Mouse (Mus musculus): ENCODE measurements at regions not wholly inside any gene's neighbourhood (a gene's known extent, or its start where the extent isn't known, plus 50 kb on each side); places are given as distances from the start of the nearest gene placed in this dataset.

- DNase-seq (ENCODE audit: extremely low spot score in 1 of 2, low spot score in 1 of 2), result no peak
Observed at GRCm38 (mm10) chr1:94582526-94582925, 530.2 kb upstream of the Pdcd1 start.

- DNase-seq (ENCODE audit: extremely low spot score in 1 of 2, low spot score in 1 of 2), result no peak
Observed at GRCm38 (mm10) chr1:94581650-94582405, 529.5 kb upstream of the Pdcd1 start.

GRCm38 (mm10) chr1:94532773-94533541 is 480.6 kb upstream of the Pdcd1 start:
- no peak for DNase-seq (ENCODE audit: extremely low spot score in 1 of 2, low spot score in 1 of 2)

- DNase-seq (ENCODE audit: extremely low spot score in 1 of 2, low spot score in 1 of 2), result no peak
Observed at GRCm38 (mm10) chr1:94504080-94504520, 451.7 kb upstream of the Pdcd1 start.

GRCm38 (mm10) chr1:94503379-94504079 is 451.2 kb upstream of the Pdcd1 start:
- DNase-seq (ENCODE audit: extremely low spot score in 1 of 2, low spot score in 1 of 2), result peak in 1 of 2 experiments; percentile 4

GRCm38 (mm10) chr1:94502066-94502861 is 449.9 kb upstream of the Pdcd1 start:
- no peak for DNase-seq (ENCODE audit: extremely low spot score in 1 of 2, low spot score in 1 of 2)

GRCm38 (mm10) chr1:94496992-94497391 is 444.6 kb upstream of the Pdcd1 start:
- no peak for DNase-seq (ENCODE audit: extremely low spot score in 1 of 2, low spot score in 1 of 2)

- DNase-seq (ENCODE audit: extremely low spot score in 1 of 2, low spot score in 1 of 2), result no peak
Observed at GRCm38 (mm10) chr1:94496341-94496740, 444.0 kb upstream of the Pdcd1 start.

- no peak for DNase-seq (ENCODE audit: extremely low spot score in 1 of 2, low spot score in 1 of 2)
Observed at GRCm38 (mm10) chr1:94487062-94487461, 434.7 kb upstream of the Pdcd1 start.

- peak; percentile 6 to 34 for DNase-seq (ENCODE audit: extremely low spot score in 1 of 2, low spot score in 1 of 2)
Observed at GRCm38 (mm10) chr1:94469834-94470233, 417.5 kb upstream of the Pdcd1 start.

GRCm38 (mm10) chr1:94423731-94424130 is 371.4 kb upstream of the Pdcd1 start:
- no peak for DNase-seq (ENCODE audit: extremely low spot score in 1 of 2, low spot score in 1 of 2)

GRCm38 (mm10) chr1:94413043-94413442 is 360.7 kb upstream of the Pdcd1 start:
- DNase-seq (ENCODE audit: extremely low spot score in 1 of 2, low spot score in 1 of 2), result peak in 1 of 2 experiments; percentile 5

- DNase-seq (ENCODE audit: extremely low spot score in 1 of 2, low spot score in 1 of 2), result no peak
Observed at GRCm38 (mm10) chr1:94366606-94367005, 314.3 kb upstream of the Pdcd1 start.

GRCm38 (mm10) chr1:94356996-94357395 is 304.6 kb upstream of the Pdcd1 start:
- DNase-seq (ENCODE audit: extremely low spot score in 1 of 2, low spot score in 1 of 2), result no peak

- DNase-seq (ENCODE audit: extremely low spot score in 1 of 2, low spot score in 1 of 2), result no peak
Observed at GRCm38 (mm10) chr1:94355873-94356272, 303.5 kb upstream of the Pdcd1 start.

- no peak for DNase-seq (ENCODE audit: extremely low spot score in 1 of 2, low spot score in 1 of 2)
Observed at GRCm38 (mm10) chr1:94342576-94342975, 290.2 kb upstream of the Pdcd1 start.

GRCm38 (mm10) chr1:94341237-94341636 is 288.9 kb upstream of the Pdcd1 start:
- DNase-seq (ENCODE audit: extremely low spot score in 1 of 2, low spot score in 1 of 2), result no peak

GRCm38 (mm10) chr1:94318029-94318428 is 265.7 kb upstream of the Pdcd1 start:
- DNase-seq (ENCODE audit: extremely low spot score in 1 of 2, low spot score in 1 of 2), result no peak

GRCm38 (mm10) chr1:94298395-94298794 is 246.0 kb upstream of the Pdcd1 start:
- no peak for DNase-seq (ENCODE audit: extremely low spot score in 1 of 2, low spot score in 1 of 2)

GRCm38 (mm10) chr1:94272569-94272968 is 220.2 kb upstream of the Pdcd1 start:
- DNase-seq (ENCODE audit: extremely low spot score in 1 of 2, low spot score in 1 of 2), result no peak

Data from frontal cortex, adult 2 months (tissue).